Mouse (Mus musculus): Measurements from ENCODE around the gene Fcgr1.
"Not testable (repeated sequence)": the region's sequence is repeated elsewhere in the genome, so short reads cannot be mapped to it uniquely, and the experiment has no call there.

- TF ChIP-seq CTCF (IDR thresholded peaks at IDR 0.05; ENCODE audit: low read depth, low read length); POLR2A (IDR thresholded peaks at IDR 0.05; ENCODE audit: extremely low read depth, insufficient read depth, low read length): not testable (repeated sequence)
Measured at GRCm38 (mm10) chr3:96342652-96343051, 48.9 kb upstream of the Fcgr1 start.
